Mouse (Mus musculus): Measurements from ENCODE around the gene Ptprj. TPM values are rescaled to one million over a fixed set of nuclear protein-coding genes. Genes with fewer than 3 reads are reported as not detected.
"Not testable (repeated sequence)": the region's sequence is repeated elsewhere in the genome, so short reads cannot be mapped to it uniquely, and the experiment has no call there.

Gene Ptprj
- polyA plus RNA-seq, 1 experiment from 2014 or later: 6.8 TPM

GRCm38 (mm10) chr2:90576411-90576810 is 4.0 kb downstream of the Ptprj start:
- WGBS: 89% methylated on average over 6 of the region's 6 CpGs

GRCm38 (mm10) chr2:90575713-90576112 is 4.7 kb downstream of the Ptprj start:
- no peaks in the 10 kb centered on the region for H3K27me3 ChIP-seq
- peaks cover 27% of the 10 kb centered on the region for H3K4me1 ChIP-seq (replicated peaks)
- no peak overlapping the region for H3K4me3 ChIP-seq
- WGBS: 81% methylated on average over 5 of the region's 5 CpGs
- no peak overlapping the region for H3K4me2 ChIP-seq
- no peak overlapping the region for H3K9ac ChIP-seq
- no peak for ATAC-seq (ENCODE audit: low FRiP score, low read depth)
- H3K27ac ChIP-seq (replicated peaks): no peak overlapping the region
- no peaks in the 10 kb centered on the region for H3K9me3 ChIP-seq
- H3K36me3 ChIP-seq: no peaks in the 10 kb centered on the region

More at GRCm38 (mm10) chr2:90576411-90576810, 4.0 kb downstream of the Ptprj start:
- Histone ChIP-seq H3K27ac (replicated peaks) (no peak overlapping the region), H3K4me2 (no peak overlapping the region), H3K9me3 (no peaks in the 10 kb centered on the region), H3K9ac (no peak overlapping the region), H3K4me1 (replicated peaks) (peaks cover 33% of the 10 kb centered on the region), H3K4me3 (no peak overlapping the region), H3K36me3 (no peaks in the 10 kb centered on the region), H3K27me3 (no peaks in the 10 kb centered on the region)
- no peak for ATAC-seq (ENCODE audit: low FRiP score, low read depth)

- no peaks in the 10 kb centered on the region for H3K36me3 ChIP-seq
- no peak overlapping the region for H3K4me2 ChIP-seq
- no peaks in the 10 kb centered on the region for H3K27me3 ChIP-seq
- no peaks in the 10 kb centered on the region for H3K9me3 ChIP-seq
- no peak overlapping the region for H3K27ac ChIP-seq (replicated peaks)
- H3K4me3 ChIP-seq: no peak overlapping the region
- H3K4me1 ChIP-seq (replicated peaks): peaks cover 26% of the 10 kb centered on the region
- WGBS: 90% methylated on average over 3 of the region's 3 CpGs
- ATAC-seq (ENCODE audit: low FRiP score, low read depth): no peak
- H3K9ac ChIP-seq: no peak overlapping the region
Measured at GRCm38 (mm10) chr2:90575116-90575515, 5.3 kb downstream of the Ptprj start.

- Histone ChIP-seq H3K9ac (no peak overlapping the region), H3K4me3 (no peak overlapping the region), H3K27ac (replicated peaks) (no peak overlapping the region), H3K27me3 (no peaks in the 10 kb centered on the region), H3K9me3 (no peaks in the 10 kb centered on the region), H3K4me2 (peak overlapping the region; percentile 38), H3K36me3 (no peaks in the 10 kb centered on the region), H3K4me1 (replicated peaks) (peaks cover 26% of the 10 kb centered on the region)
- ATAC-seq (ENCODE audit: low FRiP score, low read depth): no peak
- WGBS: 73% methylated on average over 8 of the region's 8 CpGs
Measured at GRCm38 (mm10) chr2:90574536-90574935, 5.9 kb downstream of the Ptprj start.

GRCm38 (mm10) chr2:90573640-90574526 is 6.6 kb downstream of the Ptprj start:
- 63% methylated on average over 17 of the region's 17 CpGs for WGBS
- ATAC-seq (ENCODE audit: low FRiP score, low read depth): no peak
- Histone ChIP-seq H3K9ac (no peak overlapping the region), H3K4me1 (replicated peaks) (peaks cover 22% of the 10 kb centered on the region), H3K27me3 (no peaks in the 10 kb centered on the region), H3K36me3 (no peaks in the 10 kb centered on the region), H3K9me3 (no peaks in the 10 kb centered on the region), H3K4me2 (peak overlapping the region; percentile 38), H3K4me3 (no peak overlapping the region), H3K27ac (replicated peaks) (no peak overlapping the region)

GRCm38 (mm10) chr2:90572126-90572525 is 8.3 kb downstream of the Ptprj start:
- ATAC-seq (ENCODE audit: low FRiP score, low read depth): no peak
- Histone ChIP-seq H3K27ac (replicated peaks) (no peak overlapping the region), H3K9me3 (no peaks in the 10 kb centered on the region), H3K27me3 (no peaks in the 10 kb centered on the region), H3K36me3 (no peaks in the 10 kb centered on the region), H3K4me2 (no peak overlapping the region), H3K4me1 (replicated peaks) (peaks cover 10% of the 10 kb centered on the region), H3K4me3 (no peak overlapping the region), H3K9ac (no peak overlapping the region)
- 66% methylated on average over 5 of the region's 5 CpGs for WGBS

GRCm38 (mm10) chr2:90571399-90571798 is 9.0 kb downstream of the Ptprj start:
- H3K4me3 ChIP-seq: not testable (repeated sequence)

GRCm38 (mm10) chr2:90570871-90571270 is 9.6 kb downstream of the Ptprj start:
- no peaks in the 10 kb centered on the region for H3K36me3 ChIP-seq
- no peaks in the 10 kb centered on the region for H3K27me3 ChIP-seq
- H3K4me3 ChIP-seq: no peak overlapping the region
- H3K4me2 ChIP-seq: no peak overlapping the region
- no peak for ATAC-seq (ENCODE audit: low FRiP score, low read depth)
- H3K9ac ChIP-seq: no peak overlapping the region
- H3K9me3 ChIP-seq: no peaks in the 10 kb centered on the region
- H3K4me1 ChIP-seq (replicated peaks): peaks cover 20% of the 10 kb centered on the region
- 100% methylated on average over 2 of the region's 2 CpGs for WGBS
- H3K27ac ChIP-seq (replicated peaks): no peak overlapping the region

More at GRCm38 (mm10) chr2:90571399-90571798, 9.0 kb downstream of the Ptprj start:
- H3K27ac ChIP-seq (replicated peaks); H3K4me2 ChIP-seq; H3K9me3 ChIP-seq; H3K9ac ChIP-seq; ATAC-seq (ENCODE audit: low FRiP score, low read depth); H3K36me3 ChIP-seq; H3K27me3 ChIP-seq: not testable (repeated sequence)
- 87% methylated on average over 6 of the region's 6 CpGs for WGBS
- peaks cover 16% of the 10 kb centered on the region for H3K4me1 ChIP-seq (replicated peaks)

- Histone ChIP-seq H3K4me1 (replicated peaks) (peaks cover 20% of the 10 kb centered on the region), H3K9me3 (no peaks in the 10 kb centered on the region), H3K9ac (no peak overlapping the region), H3K27me3 (no peaks in the 10 kb centered on the region), H3K36me3 (no peaks in the 10 kb centered on the region), H3K4me3 (no peak overlapping the region), H3K27ac (replicated peaks) (no peak overlapping the region), H3K4me2 (no peak overlapping the region)
- ATAC-seq (ENCODE audit: low FRiP score, low read depth): no peak
- 92% methylated on average over 10 of the region's 10 CpGs for WGBS
Measured at GRCm38 (mm10) chr2:90570216-90570615, 10.2 kb downstream of the Ptprj start.

- ATAC-seq (ENCODE audit: low FRiP score, low read depth): no peak
- Histone ChIP-seq H3K4me2 (no peak overlapping the region), H3K4me3 (no peak overlapping the region), H3K27ac (replicated peaks) (no peak overlapping the region), H3K27me3 (no peaks in the 10 kb centered on the region), H3K36me3 (no peaks in the 10 kb centered on the region), H3K9ac (no peak overlapping the region), H3K4me1 (replicated peaks) (peaks cover 17% of the 10 kb centered on the region), H3K9me3 (no peaks in the 10 kb centered on the region)
- WGBS: 83% methylated on average over 7 of the region's 7 CpGs
Measured at GRCm38 (mm10) chr2:90568961-90569481, 11.4 kb downstream of the Ptprj start.

GRCm38 (mm10) chr2:90568091-90568490 is 12.4 kb downstream of the Ptprj start:
- Histone ChIP-seq H3K27ac (replicated peaks) (no peak overlapping the region), H3K4me3 (no peak overlapping the region), H3K4me1 (replicated peaks) (peaks cover 11% of the 10 kb centered on the region), H3K9me3 (no peaks in the 10 kb centered on the region), H3K4me2 (no peak overlapping the region), H3K27me3 (no peaks in the 10 kb centered on the region), H3K36me3 (no peaks in the 10 kb centered on the region), H3K9ac (no peak overlapping the region)
- no peak for ATAC-seq (ENCODE audit: low FRiP score, low read depth)
- WGBS: 82% methylated on average over 7 of the region's 7 CpGs

GRCm38 (mm10) chr2:90566773-90567528 is 13.5 kb downstream of the Ptprj start:
- no peak for ATAC-seq (ENCODE audit: low FRiP score, low read depth)
- no peak overlapping the region for H3K4me3 ChIP-seq
- H3K4me1 ChIP-seq (replicated peaks): peaks cover 15% of the 10 kb centered on the region
- H3K9ac ChIP-seq: no peak overlapping the region
- no peaks in the 10 kb centered on the region for H3K36me3 ChIP-seq
- H3K4me2 ChIP-seq: no peak overlapping the region
- H3K27me3 ChIP-seq: no peaks in the 10 kb centered on the region
- 71% methylated on average over 8 of the region's 8 CpGs for WGBS
- no peak overlapping the region for H3K27ac ChIP-seq (replicated peaks)
- no peaks in the 10 kb centered on the region for H3K9me3 ChIP-seq

Measured in hindbrain, embryonic 15.5 days (tissue).